Mouse (Mus musculus): ENCODE data around the gene Dse.
"Not testable (repeated sequence)": the region's sequence is repeated elsewhere in the genome, so short reads cannot be mapped to it uniquely, and the experiment has no call there.

The Dse gene

GRCm38 (mm10) chr10:34207503-34207850 lies at the start of gene Dse:
Gene Dse, minus strand, starts transcription at chr10:34207715.
- no peak for DNase-seq (ENCODE audit: low spot score)

GRCm38 (mm10) chr10:34252833-34253232 lies 45.3 kb upstream of the Dse start:
- DNase-seq (ENCODE audit: low spot score) = not testable (repeated sequence)

- DNase-seq (ENCODE audit: low spot score) = no peak
These were observed 42.1 kb upstream of the Dse start for GRCm38 (mm10) chr10:34249594-34249993.

- no peak for DNase-seq (ENCODE audit: low spot score)
These were observed 40.2 kb upstream of the Dse start for GRCm38 (mm10) chr10:34247757-34248156.

GRCm38 (mm10) chr10:34246106-34246505 lies 38.6 kb upstream of the Dse start:
- DNase-seq (ENCODE audit: low spot score) = no peak

- no peak for DNase-seq (ENCODE audit: low spot score)
These were observed 37.2 kb upstream of the Dse start for GRCm38 (mm10) chr10:34244745-34245144.

- DNase-seq (ENCODE audit: low spot score) = no peak
These were observed 31.0 kb upstream of the Dse start for GRCm38 (mm10) chr10:34238536-34238935.

- no peak for DNase-seq (ENCODE audit: low spot score)
These were observed 29.1 kb upstream of the Dse start for GRCm38 (mm10) chr10:34236569-34236968.

GRCm38 (mm10) chr10:34235384-34235783 lies 27.9 kb upstream of the Dse start:
- DNase-seq (ENCODE audit: low spot score) = no peak

GRCm38 (mm10) chr10:34233931-34234745 lies 26.6 kb upstream of the Dse start:
- DNase-seq (ENCODE audit: low spot score) = no peak

- DNase-seq (ENCODE audit: low spot score) = no peak
These were observed 25.9 kb upstream of the Dse start for GRCm38 (mm10) chr10:34233418-34233817.

- no peak for DNase-seq (ENCODE audit: low spot score)
These were observed 22.7 kb upstream of the Dse start for GRCm38 (mm10) chr10:34230121-34230675.

- no peak for DNase-seq (ENCODE audit: low spot score)
These were observed 22.0 kb upstream of the Dse start for GRCm38 (mm10) chr10:34229491-34229890.

- no peak for DNase-seq (ENCODE audit: low spot score)
These were observed 16.1 kb upstream of the Dse start for GRCm38 (mm10) chr10:34223660-34224059.

- DNase-seq (ENCODE audit: low spot score) = no peak
These were observed 14.6 kb upstream of the Dse start for GRCm38 (mm10) chr10:34221909-34222620.

- DNase-seq (ENCODE audit: low spot score) = no peak
These were observed 10.7 kb upstream of the Dse start for GRCm38 (mm10) chr10:34218191-34218590.

GRCm38 (mm10) chr10:34215667-34216066 lies 8.2 kb upstream of the Dse start:
- DNase-seq (ENCODE audit: low spot score) = no peak

GRCm38 (mm10) chr10:34209951-34210350 lies 2.4 kb upstream of the Dse start:
- no peak for DNase-seq (ENCODE audit: low spot score)

GRCm38 (mm10) chr10:34208031-34208430 lies 516 bp upstream of the Dse start:
- DNase-seq (ENCODE audit: low spot score) = no peak

GRCm38 (mm10) chr10:34206783-34207502 lies 572 bp downstream of the Dse start:
- DNase-seq (ENCODE audit: low spot score) = peak; percentile 76

- peak; percentile 52 for DNase-seq (ENCODE audit: low spot score)
These were observed 1.1 kb downstream of the Dse start for GRCm38 (mm10) chr10:34206436-34206782.

GRCm38 (mm10) chr10:34205825-34206224 lies 1.7 kb downstream of the Dse start:
- DNase-seq (ENCODE audit: low spot score) = no peak

GRCm38 (mm10) chr10:34200689-34201088 lies 6.8 kb downstream of the Dse start:
- DNase-seq (ENCODE audit: low spot score) = no peak

All from testis, postnatal 10 days (tissue).